9 mouse cellular contexts compared by ENCODE assay signal in the genomic region with DNA sequence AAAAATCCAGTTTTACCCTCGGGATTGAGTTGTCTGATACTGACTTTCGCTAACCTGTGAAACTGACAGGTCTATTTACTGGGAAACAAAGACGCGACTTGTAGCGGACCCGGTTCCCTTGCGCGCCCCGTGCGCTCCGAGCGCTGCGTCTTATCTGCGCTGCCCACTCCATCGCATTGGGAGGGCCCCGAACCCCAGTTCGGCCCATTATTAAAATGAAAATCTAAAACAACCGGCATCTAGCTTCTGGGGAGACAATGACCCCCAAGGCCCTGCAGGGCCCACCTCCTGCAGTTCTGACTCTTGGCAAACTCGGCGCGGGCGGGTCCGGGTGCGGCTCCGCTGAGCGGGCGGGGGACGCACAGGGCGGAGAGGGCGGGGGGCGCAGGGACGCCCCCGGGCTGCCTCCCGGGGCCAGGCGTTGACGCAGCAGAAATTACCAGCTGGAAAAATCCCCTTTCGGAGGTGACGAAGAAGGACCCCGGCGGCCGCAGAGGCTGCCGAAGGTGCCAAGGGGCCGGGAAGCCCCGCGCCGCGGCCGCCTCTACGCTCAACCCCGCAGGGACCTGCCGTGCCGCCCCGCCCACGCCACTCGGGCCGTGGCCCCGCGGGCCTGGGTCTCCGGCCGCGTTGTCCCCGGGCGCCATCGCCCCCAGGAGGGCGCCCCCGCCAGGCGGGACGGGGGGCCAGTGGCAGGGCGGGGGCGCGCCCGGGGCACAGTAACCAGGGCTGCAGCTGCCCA. TPM values are rescaled to one million over a fixed set of nuclear protein-coding genes. Genes with fewer than 3 reads are reported as not detected.
DNase-seq lines count a peak whose midpoint lies in the region; ATAC-seq and TF ChIP-seq lines count a peak whose summit lies in the region.
"Had no signal": no experiment of that assay in that cellular context is flagged by ENCODE, and none has a peak within 500 bp of the region (broad histone marks: within the 10 kb centered on the region; RNA-seq: fewer than 3 reads in every experiment).

No protein-coding gene starts in this region.

- no peaks in the 10 kb centered on the region for H3K9me3 ChIP-seq in embryonic facial prominence, embryonic 15.5 days (replicated peaks)
- no peaks in the 10 kb centered on the region for H3K9me3 ChIP-seq in limb, embryonic 11.5 days (ENCODE audit: control insufficient read depth, low read length)
- H3K9me3 ChIP-seq in midbrain, embryonic 14.5 days (ENCODE audit: control insufficient read depth, low read length): no peaks in the 10 kb centered on the region
- H3K9me3 ChIP-seq in stomach, postnatal 0 days (ENCODE audit: control insufficient read depth, low read length): no peaks in the 10 kb centered on the region

- WGBS in embryonic facial prominence, embryonic 15.5 days: under 1% methylated on average over 71 of the region's 72 CpGs
- WGBS in limb, embryonic 11.5 days: under 1% methylated on average over 65 of the region's 72 CpGs
- WGBS in midbrain, embryonic 14.5 days: under 1% methylated on average over 66 of the region's 72 CpGs
- WGBS in stomach, postnatal 0 days: 1% methylated on average over 38 of the region's 72 CpGs

- peaks cover 22% of the 10 kb centered on the region for H3K4me1 ChIP-seq in embryonic facial prominence, embryonic 15.5 days
- H3K4me1 ChIP-seq in limb, embryonic 11.5 days (ENCODE audit: control insufficient read depth, insufficient read depth, low read length): 0 out of 2 replicates have a peak, but pooled peaks cover 2% of the 10 kb centered on the region
- peaks cover 10% of the 10 kb centered on the region; the same call in 1 of the 2 replicates for H3K4me1 ChIP-seq in midbrain, embryonic 14.5 days (ENCODE audit: control insufficient read depth, insufficient read depth, low read length)
- peaks cover 6% of the 10 kb centered on the region; the same call in 1 of the 2 replicates for H3K4me1 ChIP-seq in stomach, postnatal 0 days (replicated peaks; ENCODE audit: control insufficient read depth, insufficient read depth)

- peak overlapping the region; percentile 57 for H3K9ac ChIP-seq in embryonic facial prominence, embryonic 15.5 days
- H3K9ac ChIP-seq in limb, embryonic 11.5 days (ENCODE audit: low read length): peak overlapping the region; percentile 76
- H3K9ac ChIP-seq in midbrain, embryonic 14.5 days (replicated peaks; ENCODE audit: low read length): peak overlapping the region; percentile 93
- peak overlapping the region; percentile 73 for H3K9ac ChIP-seq in stomach, postnatal 0 days (ENCODE audit: low read length)

- no peak for ATAC-seq in embryonic facial prominence, embryonic 15.5 days (ENCODE audit: insufficient number of reproducible peaks, low FRiP score, low TSS enrichment, low read depth)
- ATAC-seq in limb, embryonic 11.5 days (ENCODE audit: insufficient number of reproducible peaks, low FRiP score, low TSS enrichment, low read depth): no peak; the same call in 1 of the 2 replicates
- no peak for ATAC-seq in midbrain, embryonic 14.5 days (ENCODE audit: low FRiP score, low TSS enrichment)
- no peak; the same call in 1 of the 2 replicates for ATAC-seq in stomach, postnatal 0 days (ENCODE audit: low FRiP score, low TSS enrichment)

- H3K27me3 ChIP-seq in embryonic facial prominence, embryonic 15.5 days: peaks cover 67% of the 10 kb centered on the region
- H3K27me3 ChIP-seq in limb, embryonic 11.5 days (ENCODE audit: control insufficient read depth, insufficient read depth, low read length): 0 out of 2 replicates have a peak, but pooled peaks cover 2% of the 10 kb centered on the region
- peaks cover 7% of the 10 kb centered on the region; the same call in 1 of the 2 replicates for H3K27me3 ChIP-seq in midbrain, embryonic 14.5 days (ENCODE audit: control insufficient read depth, insufficient read depth, low read length)
- no peaks in the 10 kb centered on the region for H3K27me3 ChIP-seq in stomach, postnatal 0 days (ENCODE audit: control insufficient read depth, insufficient read depth, low read length)

- H3K4me3 ChIP-seq in layer of hippocampus, adult 2 months: peak overlapping the region; percentile 75
- peak overlapping the region; percentile 80 for H3K4me3 ChIP-seq in embryonic facial prominence, embryonic 15.5 days (replicated peaks)
- H3K4me3 ChIP-seq in limb, embryonic 11.5 days (ENCODE audit: low read depth, low read length): peak overlapping the region; percentile 83
- H3K4me3 ChIP-seq in midbrain, embryonic 14.5 days (replicated peaks; ENCODE audit: low read depth, low read length): peak overlapping the region; percentile 98
- peak overlapping the region; percentile 86 for H3K4me3 ChIP-seq in stomach, postnatal 0 days (ENCODE audit: low read depth, low read length)

- peak overlapping the region; percentile 76 for H3K27ac ChIP-seq in layer of hippocampus, adult 2 months
- no peak overlapping the region for H3K27ac ChIP-seq in embryonic facial prominence, embryonic 15.5 days (replicated peaks)
- H3K27ac ChIP-seq in limb, embryonic 11.5 days (replicated peaks; ENCODE audit: low read depth, low read length): no peak overlapping the region
- peak overlapping the region; percentile 79 for H3K27ac ChIP-seq in midbrain, embryonic 14.5 days (replicated peaks; ENCODE audit: low read depth, low read length)
- peak overlapping the region; percentile 58; the same call in 1 of the 2 replicates for H3K27ac ChIP-seq in stomach, postnatal 0 days (replicated peaks)

- no peak for TF ChIP-seq CTCF in layer of hippocampus, adult 2 months (conservative IDR thresholded peaks at IDR 0.05)
- no peak for TF ChIP-seq CTCF in stomach, postnatal 0 days (IDR thresholded peaks at IDR 0.05; ENCODE audit: low read depth)

- DNase-seq in layer of hippocampus, adult 2 months (ENCODE audit: low spot score in 2 of 2): peak in 1 of 2 experiments; percentile 9
- DNase-seq in layer of hippocampus, postnatal 36 days: no peak
- DNase-seq in adrenal gland, postnatal 25 days: peak; percentile 48
- peak; percentile 28 for DNase-seq in heart, postnatal 25 days (ENCODE audit: low spot score)
- DNase-seq in limb, embryonic 11.5 days (ENCODE audit: low spot score): peak; percentile 63
- DNase-seq in midbrain, embryonic 14.5 days: peak; percentile 64
- peak; percentile 35 for DNase-seq in stomach, postnatal 0 days (ENCODE audit: low spot score)

- H3K4me2 ChIP-seq in embryonic facial prominence, embryonic 15.5 days (replicated peaks): peak overlapping the region; percentile 100
- peak overlapping the region; percentile 83 for H3K4me2 ChIP-seq in limb, embryonic 11.5 days (ENCODE audit: low read depth, severe bottlenecking)
- H3K4me2 ChIP-seq in midbrain, embryonic 14.5 days (ENCODE audit: low read length): peak overlapping the region; percentile 91
- H3K4me2 ChIP-seq in stomach, postnatal 0 days (replicated peaks; ENCODE audit: low read depth): peak overlapping the region; percentile 100

- intact Hi-C loops in heart, postnatal 25 days (cut with DNase I): loop anchor here (2.0 kb wide), 1 partner anchor 36 kb away; no protein-coding TSS in a partner anchor

- H3K36me3 ChIP-seq in embryonic facial prominence, embryonic 15.5 days: no peaks in the 10 kb centered on the region
- H3K36me3 ChIP-seq in limb, embryonic 11.5 days (ENCODE audit: control insufficient read depth, insufficient read depth, low read length): no peaks in the 10 kb centered on the region
- no peaks in the 10 kb centered on the region for H3K36me3 ChIP-seq in midbrain, embryonic 14.5 days (ENCODE audit: control insufficient read depth, insufficient read depth, low read length)
- no peaks in the 10 kb centered on the region for H3K36me3 ChIP-seq in stomach, postnatal 0 days (ENCODE audit: control insufficient read depth, insufficient read depth, low read length)

- TF ChIP-seq EP300 in stomach, postnatal 0 days (optimal IDR thresholded peaks at IDR 0.05): no peak

RNA-seq across cellular contexts. Expression of a gene that starts 0.6 kb away (rescaled TPM):
- 1 to 10 TPM; 5.8 to 8.3 TPM for total RNA-seq in layer of hippocampus, adult 2 months (2021)
- 1 to 10 TPM; 5.8 to 6.2 TPM for total RNA-seq in layer of hippocampus, postnatal 36 days (2021)
- 14.6 and 20.8 TPM in 2 replicates for total RNA-seq in adrenal gland, postnatal 25 days (2021)
- polyA plus RNA-seq in embryonic facial prominence, embryonic 15.5 days (2015; fragmentation: Nextera tagmentation; extraction: Ambion mirVana): 4.0 and 4.6 TPM in 2 replicates
- 10 to 100 TPM; 10.1 to 14.2 TPM for total RNA-seq in heart, postnatal 25 days (2021)
- 9.8 and 10.1 TPM in 2 replicates for polyA plus RNA-seq in limb, embryonic 11.5 days (2014; fragmentation: Nextera tagmentation; extraction: Ambion mirVana)
- polyA plus RNA-seq in midbrain, embryonic 14.5 days (2014; fragmentation: Nextera tagmentation; extraction: Ambion mirVana): 18.8 and 22.2 TPM in 2 replicates
- 2.4 TPM in 2 replicates for polyA plus RNA-seq in stomach, postnatal 0 days (2015; fragmentation: Nextera tagmentation; extraction: Ambion mirVana)

RNA-seq across cellular contexts. Expression of a gene that starts 34.4 kb away (rescaled TPM):
- not detected for total RNA-seq in layer of hippocampus, adult 2 months (2021)
- total RNA-seq in layer of hippocampus, postnatal 36 days (2021): not detected
- not detected in 2 replicates for total RNA-seq in adrenal gland, postnatal 25 days (2021)
- polyA plus RNA-seq in embryonic facial prominence, embryonic 15.5 days (2015; fragmentation: Nextera tagmentation; extraction: Ambion mirVana): 0.18 and 0.24 TPM in 2 replicates
- total RNA-seq in heart, postnatal 25 days (2021): not detected
- 0.08 and 0.21 TPM in 2 replicates for polyA plus RNA-seq in limb, embryonic 11.5 days (2014; fragmentation: Nextera tagmentation; extraction: Ambion mirVana)
- 0.12 TPM in 1 of 2 replicates, not detected in the other for polyA plus RNA-seq in midbrain, embryonic 14.5 days (2014; fragmentation: Nextera tagmentation; extraction: Ambion mirVana)
- 0.08 and 0.15 TPM in 2 replicates for polyA plus RNA-seq in stomach, postnatal 0 days (2015; fragmentation: Nextera tagmentation; extraction: Ambion mirVana)
- total RNA-seq: left cerebral cortex, postnatal 10 days had no signal

RNA-seq across cellular contexts. Expression of a gene that starts 38.4 kb away (rescaled TPM):
- total RNA-seq in layer of hippocampus, adult 2 months (2021): 10 to 100 TPM; 74.7 to 75.2 TPM
- total RNA-seq in layer of hippocampus, postnatal 36 days (2021): 10 to 100 TPM; 77.7 to 87.1 TPM
- 118 and 121 TPM in 2 replicates for total RNA-seq in adrenal gland, postnatal 25 days (2021)
- 166 and 173 TPM in 2 replicates for polyA plus RNA-seq in embryonic facial prominence, embryonic 15.5 days (2015; fragmentation: Nextera tagmentation; extraction: Ambion mirVana)
- 10 to 100 TPM; 59.7 to 66.0 TPM for total RNA-seq in heart, postnatal 25 days (2021)
- 165 and 175 TPM in 2 replicates for polyA plus RNA-seq in limb, embryonic 11.5 days (2014; fragmentation: Nextera tagmentation; extraction: Ambion mirVana)
- polyA plus RNA-seq in midbrain, embryonic 14.5 days (2014; fragmentation: Nextera tagmentation; extraction: Ambion mirVana): 102 and 112 TPM in 2 replicates
- 98.0 and 104 TPM in 2 replicates for polyA plus RNA-seq in stomach, postnatal 0 days (2015; fragmentation: Nextera tagmentation; extraction: Ambion mirVana)

Comparison
In these comparisons a context has a peak if more than half of its experiments do, and no peak if none do; other contexts are left out.
1. DNase-seq: peak in adrenal gland, postnatal 25 days (single experiment), heart, postnatal 25 days (single experiment), limb, embryonic 11.5 days (single experiment), midbrain, embryonic 14.5 days (single experiment) and stomach, postnatal 0 days (single experiment); none in layer of hippocampus, postnatal 36 days (0 of 2).
2. H3K27ac ChIP-seq: peak in layer of hippocampus, adult 2 months (single experiment), midbrain, embryonic 14.5 days (single experiment) and stomach, postnatal 0 days (single experiment); none in embryonic facial prominence, embryonic 15.5 days (single experiment) and limb, embryonic 11.5 days (single experiment).
3. Peak in every context shown above with its lines, with median percentiles within 50 percentile points of each other: H3K4me3 ChIP-seq, H3K4me2 ChIP-seq and H3K9ac ChIP-seq.